Mouse (Mus musculus) embryonic facial prominence, embryonic 13.5 days (tissue): ENCODE measurements around the gene Atl1. TPM values are rescaled to one million over a fixed set of nuclear protein-coding genes. Genes with fewer than 3 reads are reported as not detected.

Source experiments
- polyA plus RNA-seq: library from polyadenylated mRNA; unstranded; fragments of >200 nt; fragmentation: Nextera tagmentation; extraction: Ambion mirVana; gene quantifications from 2 replicates; pipeline ENCODE4 v1.2.1, GENCODE M21; 2015

Atl1 gene
- polyA plus RNA-seq, 1 experiment from 2014 or later: 5.5 TPM

Other genes with a start within 250 kb of the Atl1 start
- 12.9 and 13.3 TPM in 2 replicates for gene Sos2, start 210.8 kb upstream of the Atl1 start, polyA plus RNA-seq
- gene L2hgdh, start 167.7 kb upstream of the Atl1 start, polyA plus RNA-seq: 16.8 and 17.5 TPM in 2 replicates
- gene Atp5s, start 167.7 kb upstream of the Atl1 start, polyA plus RNA-seq: 30.4 and 39.3 TPM in 2 replicates
- gene Cdkl1, start 101.3 kb upstream of the Atl1 start, polyA plus RNA-seq: 1.7 and 2.7 TPM in 2 replicates
- gene Map4k5, start 586 bp downstream of the Atl1 start, polyA plus RNA-seq: 39.5 and 46.3 TPM in 2 replicates
- gene Sav1, start 94.4 kb downstream of the Atl1 start, polyA plus RNA-seq: 4.4 and 8.7 TPM in 2 replicates
- 12.0 and 12.3 TPM in 2 replicates for gene Nin, start 221.1 kb downstream of the Atl1 start, polyA plus RNA-seq